Mouse (Mus musculus): ENCODE results near the gene Ciart. TPM values are rescaled to one million over a fixed set of nuclear protein-coding genes. Genes with fewer than 3 reads are reported as not detected.
A peak's percentile ranks its signal among the peaks of the same experiment; 100 is the strongest.

Ciart gene
- polyA plus RNA-seq, 2 experiments: 0.53 to 0.57 TPM

- H3K4me1 ChIP-seq (replicated peaks; ENCODE audit: control insufficient read depth in 2 of 2, insufficient read depth in 2 of 2, low read length in 1 of 2): peaks cover 2 to 7% of the 10 kb centered on the region in 2 experiments; a peak in 1 of 4 replicates
- H3K4me3 ChIP-seq (ENCODE audit: insufficient read depth in 1 of 2, low read depth in 2 of 2, low read length in 2 of 2): no peak overlapping the region
- 24% methylated on average over 2 of the region's 2 CpGs for WGBS (ENCODE audit: insufficient replicate concordance)
- H3K9ac ChIP-seq (replicated peaks): no peak overlapping the region
- no peak for DNase-seq (ENCODE audit: low read depth in 3 of 3, low spot score in 3 of 3)
- H3K36me3 ChIP-seq (replicated peaks; ENCODE audit: control insufficient read depth, insufficient read depth, low read depth): peaks cover 75% of the 10 kb centered on the region
- H3K4me2 ChIP-seq (ENCODE audit: low read depth): no peak overlapping the region
- no peak for TF ChIP-seq CTCF (IDR thresholded peaks at IDR 0.05; ENCODE audit: low read depth)
- 0 out of 2 replicates have a peak, but pooled peaks have one; percentile 34 for TF ChIP-seq EP300 (IDR thresholded peaks at IDR 0.05; ENCODE audit: low read depth)
- ATAC-seq (ENCODE audit: insufficient read depth): peak; percentile 21; the same call in 1 of the 2 replicates
- no peak overlapping the region for H3K27ac ChIP-seq
- H3K27me3 ChIP-seq (ENCODE audit: control insufficient read depth, insufficient read depth, low read length): no peaks in the 10 kb centered on the region
- H3K9me3 ChIP-seq (ENCODE audit: control insufficient read depth, low read length): no peaks in the 10 kb centered on the region
These were observed 42.8 kb downstream of the Ciart start for GRCm38 (mm10) chr3:95839250-95839649.

- Histone ChIP-seq H3K27ac (no peak overlapping the region), H3K27me3 (ENCODE audit: control insufficient read depth, insufficient read depth, low read length) (no peaks in the 10 kb centered on the region), H3K4me1 (replicated peaks; ENCODE audit: control insufficient read depth in 2 of 2, insufficient read depth in 2 of 2, low read length in 1 of 2) (no peaks in the 10 kb centered on the region; a peak in 1 of 4 replicates), H3K9ac (replicated peaks) (no peak overlapping the region), H3K4me3 (ENCODE audit: insufficient read depth in 1 of 2, low read depth in 2 of 2, low read length in 2 of 2) (no peak overlapping the region), H3K4me2 (ENCODE audit: low read depth) (no peak overlapping the region), H3K9me3 (ENCODE audit: control insufficient read depth, low read length) (no peaks in the 10 kb centered on the region), H3K36me3 (replicated peaks; ENCODE audit: control insufficient read depth, insufficient read depth, low read depth) (peaks cover 51% of the 10 kb centered on the region)
- WGBS (ENCODE audit: insufficient replicate concordance): 91% methylated on average over 4 of the region's 4 CpGs
- DNase-seq (ENCODE audit: low read depth in 3 of 3, low spot score in 3 of 3) (no peak), ATAC-seq (ENCODE audit: insufficient read depth) (no peak)
- TF ChIP-seq EP300 (IDR thresholded peaks at IDR 0.05; ENCODE audit: low read depth) (no peak), CTCF (IDR thresholded peaks at IDR 0.05; ENCODE audit: low read depth) (no peak)
These were observed 53.0 kb downstream of the Ciart start for GRCm38 (mm10) chr3:95829053-95829452.

Other genes with a start within 250 kb of the Ciart start
- gene Mcl1, start 223.5 kb downstream of the Ciart start, polyA plus RNA-seq (2012; rRNA removed): 26.6 and 34.6 TPM in 2 replicates
- 39.2 and 45.0 TPM in 2 replicates for gene Mcl1, start 223.5 kb downstream of the Ciart start, polyA plus RNA-seq (2014; fragmentation: Nextera tagmentation; extraction: Ambion mirVana)
- 0.12 and 0.43 TPM in 2 replicates for gene Adamtsl4, start 194.3 kb downstream of the Ciart start, polyA plus RNA-seq (2012; rRNA removed)
- 0.17 and 0.47 TPM in 2 replicates for gene Adamtsl4, start 194.3 kb downstream of the Ciart start, polyA plus RNA-seq (2014; fragmentation: Nextera tagmentation; extraction: Ambion mirVana)
- 9.3 and 9.8 TPM in 2 replicates for gene Ecm1, start 142.7 kb downstream of the Ciart start, polyA plus RNA-seq (2012; rRNA removed)
- 10.2 and 12.9 TPM in 2 replicates for gene Ecm1, start 142.7 kb downstream of the Ciart start, polyA plus RNA-seq (2014; fragmentation: Nextera tagmentation; extraction: Ambion mirVana)
- gene Tars2, start 122.0 kb downstream of the Ciart start, polyA plus RNA-seq (2012; rRNA removed): 14.5 and 19.9 TPM in 2 replicates
- 37.1 and 39.9 TPM in 2 replicates for gene Tars2, start 122.0 kb downstream of the Ciart start, polyA plus RNA-seq (2014; fragmentation: Nextera tagmentation; extraction: Ambion mirVana)
- 4.2 and 5.3 TPM in 2 replicates for gene Rprd2, start 63.4 kb downstream of the Ciart start, polyA plus RNA-seq (2012; rRNA removed)
- 6.6 and 6.8 TPM in 2 replicates for gene Rprd2, start 63.4 kb downstream of the Ciart start, polyA plus RNA-seq (2014; fragmentation: Nextera tagmentation; extraction: Ambion mirVana)
- gene Prpf3, start 26.4 kb downstream of the Ciart start, polyA plus RNA-seq (2012; rRNA removed): 9.9 and 18.9 TPM in 2 replicates
- 27.2 and 27.5 TPM in 2 replicates for gene Prpf3, start 26.4 kb downstream of the Ciart start, polyA plus RNA-seq (2014; fragmentation: Nextera tagmentation; extraction: Ambion mirVana)
- 72.5 and 119 TPM in 2 replicates for gene Mrps21, start 10.7 kb downstream of the Ciart start, polyA plus RNA-seq (2012; rRNA removed)
- gene Mrps21, start 10.7 kb downstream of the Ciart start, polyA plus RNA-seq (2014; fragmentation: Nextera tagmentation; extraction: Ambion mirVana): 224 and 226 TPM in 2 replicates
- gene BC028528, start 9.8 kb upstream of the Ciart start, polyA plus RNA-seq (2012; rRNA removed): 3.2 and 5.1 TPM in 2 replicates
- 3.8 and 5.1 TPM in 2 replicates for gene BC028528, start 9.8 kb upstream of the Ciart start, polyA plus RNA-seq (2014; fragmentation: Nextera tagmentation; extraction: Ambion mirVana)
- gene Aph1a, start 11.7 kb upstream of the Ciart start, polyA plus RNA-seq (2012; rRNA removed): 26.2 and 28.6 TPM in 2 replicates
- 14.0 and 16.1 TPM in 2 replicates for gene Aph1a, start 11.7 kb upstream of the Ciart start, polyA plus RNA-seq (2014; fragmentation: Nextera tagmentation; extraction: Ambion mirVana)
- gene Car14, start 22.4 kb upstream of the Ciart start, polyA plus RNA-seq (2012; rRNA removed): 4.8 and 5.3 TPM in 2 replicates
- gene Car14, start 22.4 kb upstream of the Ciart start, polyA plus RNA-seq (2014; fragmentation: Nextera tagmentation; extraction: Ambion mirVana): 9.3 and 11.1 TPM in 2 replicates
- gene Anp32e, start 47.0 kb upstream of the Ciart start, polyA plus RNA-seq (2012; rRNA removed): 39.5 and 104 TPM in 2 replicates
- gene Anp32e, start 47.0 kb upstream of the Ciart start, polyA plus RNA-seq (2014; fragmentation: Nextera tagmentation; extraction: Ambion mirVana): 39.5 and 45.3 TPM in 2 replicates
- gene Plekho1, start 113.8 kb upstream of the Ciart start, polyA plus RNA-seq (2012; rRNA removed): 6.1 and 9.0 TPM in 2 replicates
- gene Plekho1, start 113.8 kb upstream of the Ciart start, polyA plus RNA-seq (2014; fragmentation: Nextera tagmentation; extraction: Ambion mirVana): 3.6 and 5.4 TPM in 2 replicates
- gene Vps45, start 176.2 kb upstream of the Ciart start, polyA plus RNA-seq (2012; rRNA removed): 4.8 and 6.6 TPM in 2 replicates
- gene Vps45, start 176.2 kb upstream of the Ciart start, polyA plus RNA-seq (2014; fragmentation: Nextera tagmentation; extraction: Ambion mirVana): 9.0 and 9.8 TPM in 2 replicates
- 2.8 and 3.5 TPM in 2 replicates for gene Otud7b, start 222.3 kb upstream of the Ciart start, polyA plus RNA-seq (2012; rRNA removed)
- gene Otud7b, start 222.3 kb upstream of the Ciart start, polyA plus RNA-seq (2014; fragmentation: Nextera tagmentation; extraction: Ambion mirVana): 5.2 and 8.4 TPM in 2 replicates